In genomic region chr1:62639012-62639411, GRCm38 (mm10) we compare ENCODE assay signal across 17 mouse cellular contexts.
"Had no signal": no experiment of that assay in that cellular context is flagged by ENCODE, and none has a peak within 500 bp of the region (broad histone marks: within the 10 kb centered on the region; RNA-seq: fewer than 3 reads in every experiment).

No protein-coding gene starts in this region.

- H3K9ac ChIP-seq: kidney, embryonic 15.5 days; liver, embryonic 15.5 days; midbrain, embryonic 12.5 days; neural tube, embryonic 15.5 days had no signal

- H3K4me3 ChIP-seq: kidney, embryonic 15.5 days; left cerebral cortex, adult 2 months; limb, embryonic 10.5 days; liver, embryonic 15.5 days; megakaryocyte, embryonic 14.5 days; midbrain, embryonic 12.5 days; neural tube, embryonic 15.5 days had no signal

- H3K36me3 ChIP-seq: kidney, embryonic 15.5 days; limb, embryonic 10.5 days; liver, embryonic 15.5 days; midbrain, embryonic 12.5 days; neural tube, embryonic 15.5 days had no signal

- DNase-seq: kidney, adult 18-20 months; kidney, postnatal 14 days; lung, adult 2 months; right cerebral cortex, postnatal 4 days; spleen, adult 18-20 months; thymus, adult 18-20 months; thymus, postnatal 25 days had no signal

- ATAC-seq: lung, postnatal 0 days had no signal

- H3K9me3 ChIP-seq: kidney, embryonic 15.5 days; limb, embryonic 10.5 days; liver, embryonic 15.5 days; megakaryocyte, embryonic 14.5 days; midbrain, embryonic 12.5 days; neural tube, embryonic 15.5 days had no signal

- H3K4me2 ChIP-seq: kidney, embryonic 15.5 days; liver, embryonic 11.5 days; liver, embryonic 15.5 days; midbrain, embryonic 12.5 days; neural tube, embryonic 15.5 days had no signal

- H3K27ac ChIP-seq: kidney, embryonic 15.5 days; left cerebral cortex, adult 2 months; liver, embryonic 15.5 days; macrophage; midbrain, embryonic 12.5 days; neural tube, embryonic 15.5 days had no signal

- H3K4me1 ChIP-seq: liver, embryonic 15.5 days; megakaryocyte, embryonic 14.5 days; midbrain, embryonic 12.5 days had no signal

- H3K27me3 ChIP-seq: kidney, embryonic 15.5 days; liver, embryonic 15.5 days; megakaryocyte, embryonic 14.5 days; midbrain, embryonic 12.5 days; neural tube, embryonic 15.5 days had no signal
